Mouse (Mus musculus) brain, adult 2 months (tissue): ENCODE results near the gene Coq8b.
A peak's percentile ranks its signal among the peaks of the same experiment; 100 is the strongest.

Experiments
- DNase-seq: peaks from one replicate; pipeline ENCODE4 v3.0.0; 2011; ENCODE audit warnings: low read depth, low spot score

The Coq8b gene

GRCm38 (mm10) chr7:27306161-27307160 is 73.6 kb downstream of the Coq8b start:
- peak; percentile 55 for DNase-seq

GRCm38 (mm10) chr7:27307551-27307950 is 74.7 kb downstream of the Coq8b start:
- DNase-seq = peak; percentile 38
